Mouse (Mus musculus): ENCODE data around the gene Gm10401. TPM values are rescaled to one million over a fixed set of nuclear protein-coding genes. Genes with fewer than 3 reads are reported as not detected.

Gm10401 gene
- polyA plus RNA-seq, 1 experiment from 2014 or later: 12.0 TPM

- Histone ChIP-seq H3K4me2 (peak within 1 kb of the TSS; percentile 98), H3K27me3 (peaks cover 15% of the 10 kb centered on the region), H3K4me3 (replicated peaks) (peak within 1 kb of the TSS; percentile 84), H3K27ac (peak within 1 kb of the TSS; percentile 61), H3K9me3 (replicated peaks) (no peaks in the 10 kb centered on the region), H3K36me3 (peaks cover 9% of the 10 kb centered on the region; the same call in 1 of the 2 replicates), H3K4me1 (replicated peaks) (peaks cover 17% of the 10 kb centered on the region), H3K9ac (peak within 1 kb of the TSS; percentile 83)
- DNase-seq (peak; percentile 84), ATAC-seq (ENCODE audit: low read depth) (peak; percentile 96)
- under 1% methylated on average over 78 of the region's 81 CpGs for WGBS (ENCODE audit: insufficient replicate concordance)
Measured at GRCm38 (mm10) chr5:115134234-115135165, 36.4 kb upstream of the Gm10401 start, which contains the start of gene Unc119b. Unc119b (minus strand) TSS chr5:115134975.

- Histone ChIP-seq H3K9me3 (replicated peaks) (no peaks in the 10 kb centered on the region), H3K4me1 (replicated peaks) (peaks cover 17% of the 10 kb centered on the region), H3K27ac (no peak overlapping the region), H3K4me2 (peak overlapping the region; percentile 98), H3K4me3 (replicated peaks) (peak overlapping the region; percentile 84), H3K9ac (peak overlapping the region; percentile 83), H3K27me3 (peaks cover 15% of the 10 kb centered on the region), H3K36me3 (peaks cover 12% of the 10 kb centered on the region)
- 57% methylated on average over 6 of the region's 6 CpGs for WGBS (ENCODE audit: insufficient replicate concordance)
- no peak for ATAC-seq (ENCODE audit: low read depth)
- no peak for DNase-seq
Measured at GRCm38 (mm10) chr5:115133358-115134066, 35.4 kb upstream of the Gm10401 start.

GRCm38 (mm10) chr5:115132465-115132864 lies 34.4 kb upstream of the Gm10401 start:
- H3K9ac ChIP-seq: no peak overlapping the region
- WGBS (ENCODE audit: insufficient replicate concordance): 82% methylated on average over 8 of the region's 8 CpGs

GRCm38 (mm10) chr5:115129328-115129727 lies 31.2 kb upstream of the Gm10401 start:
- peaks cover 24% of the 10 kb centered on the region for H3K4me1 ChIP-seq (replicated peaks)
- no peak for DNase-seq
- H3K27me3 ChIP-seq: no peaks in the 10 kb centered on the region
- 78% methylated on average over 6 of the region's 6 CpGs for WGBS (ENCODE audit: insufficient replicate concordance)
- H3K4me2 ChIP-seq: no peak overlapping the region
- H3K36me3 ChIP-seq: peaks cover 35% of the 10 kb centered on the region
- no peak overlapping the region for H3K27ac ChIP-seq
- no peak overlapping the region for H3K4me3 ChIP-seq (replicated peaks)
- ATAC-seq (ENCODE audit: low read depth): no peak
- no peak overlapping the region for H3K9ac ChIP-seq
- no peaks in the 10 kb centered on the region for H3K9me3 ChIP-seq (replicated peaks)

More at GRCm38 (mm10) chr5:115132465-115132864, 34.4 kb upstream of the Gm10401 start:
- Histone ChIP-seq H3K36me3 (peaks cover 12% of the 10 kb centered on the region), H3K4me3 (replicated peaks) (no peak overlapping the region), H3K4me2 (no peak overlapping the region), H3K27ac (no peak overlapping the region), H3K9me3 (replicated peaks) (no peaks in the 10 kb centered on the region), H3K4me1 (replicated peaks) (peaks cover 17% of the 10 kb centered on the region), H3K27me3 (peaks cover 7% of the 10 kb centered on the region)
- no peak for ATAC-seq (ENCODE audit: low read depth)
- DNase-seq: no peak

- Histone ChIP-seq H3K9ac (no peak overlapping the region), H3K27ac (no peak overlapping the region), H3K9me3 (replicated peaks) (no peaks in the 10 kb centered on the region), H3K27me3 (no peaks in the 10 kb centered on the region), H3K36me3 (peaks cover 40% of the 10 kb centered on the region), H3K4me1 (replicated peaks) (peaks cover 10% of the 10 kb centered on the region), H3K4me2 (no peak overlapping the region), H3K4me3 (replicated peaks) (no peak overlapping the region)
- DNase-seq (no peak), ATAC-seq (ENCODE audit: low read depth) (no peak)
- 86% methylated on average over 22 of the region's 22 CpGs for WGBS (ENCODE audit: insufficient replicate concordance)
Measured at GRCm38 (mm10) chr5:115127421-115128179, 29.5 kb upstream of the Gm10401 start.

GRCm38 (mm10) chr5:115126578-115127312 lies 28.6 kb upstream of the Gm10401 start:
- Histone ChIP-seq H3K9ac (no peak overlapping the region), H3K4me2 (no peak overlapping the region), H3K4me3 (replicated peaks) (no peak overlapping the region), H3K27me3 (no peaks in the 10 kb centered on the region), H3K9me3 (replicated peaks) (no peaks in the 10 kb centered on the region), H3K27ac (no peak overlapping the region), H3K4me1 (replicated peaks) (peaks cover 17% of the 10 kb centered on the region), H3K36me3 (peaks cover 40% of the 10 kb centered on the region)
- DNase-seq (no peak), ATAC-seq (ENCODE audit: low read depth) (no peak)
- 83% methylated on average over 28 of the region's 28 CpGs for WGBS (ENCODE audit: insufficient replicate concordance)

GRCm38 (mm10) chr5:115125211-115125871 lies 27.2 kb upstream of the Gm10401 start:
- 38% methylated on average over 24 of the region's 24 CpGs for WGBS (ENCODE audit: insufficient replicate concordance)
- peak; percentile 59 for DNase-seq
- Histone ChIP-seq H3K9me3 (replicated peaks) (no peaks in the 10 kb centered on the region), H3K27ac (no peak overlapping the region), H3K4me1 (replicated peaks) (peaks cover 17% of the 10 kb centered on the region), H3K4me2 (no peak overlapping the region), H3K4me3 (replicated peaks) (no peak overlapping the region), H3K9ac (no peak overlapping the region), H3K36me3 (peaks cover 40% of the 10 kb centered on the region), H3K27me3 (no peaks in the 10 kb centered on the region)
- ATAC-seq (ENCODE audit: low read depth): peak; percentile 60

- 86% methylated on average over 6 of the region's 6 CpGs for WGBS (ENCODE audit: insufficient replicate concordance)
- Histone ChIP-seq H3K9me3 (replicated peaks) (no peaks in the 10 kb centered on the region), H3K36me3 (peaks cover 34% of the 10 kb centered on the region), H3K4me2 (no peak overlapping the region), H3K27ac (no peak overlapping the region), H3K9ac (no peak overlapping the region), H3K4me1 (replicated peaks) (peaks cover 19% of the 10 kb centered on the region), H3K4me3 (replicated peaks) (no peak overlapping the region), H3K27me3 (no peaks in the 10 kb centered on the region)
- no peak for DNase-seq
- ATAC-seq (ENCODE audit: low read depth): no peak
Measured at GRCm38 (mm10) chr5:115124690-115125089, 26.6 kb upstream of the Gm10401 start.

GRCm38 (mm10) chr5:115120978-115121377 lies 22.9 kb upstream of the Gm10401 start:
- H3K4me1 ChIP-seq (replicated peaks): peaks cover 38% of the 10 kb centered on the region
- DNase-seq (no peak), ATAC-seq (ENCODE audit: low read depth) (no peak)
- H3K27ac ChIP-seq: no peak overlapping the region
- H3K4me2 ChIP-seq: no peak overlapping the region
- H3K36me3 ChIP-seq: peaks cover 34% of the 10 kb centered on the region
- no peak overlapping the region for H3K9ac ChIP-seq
- H3K9me3 ChIP-seq (replicated peaks): no peaks in the 10 kb centered on the region
- 79% methylated on average over 5 of the region's 5 CpGs for WGBS (ENCODE audit: insufficient replicate concordance)
- no peaks in the 10 kb centered on the region for H3K27me3 ChIP-seq
- H3K4me3 ChIP-seq (replicated peaks): no peak overlapping the region

GRCm38 (mm10) chr5:115118961-115119570 lies 21.0 kb upstream of the Gm10401 start, which contains the start of gene Acads:
Acads (minus strand) TSS chr5:115119346.
- DNase-seq: peak; percentile 87
- Histone ChIP-seq H3K4me3 (replicated peaks) (peak within 1 kb of the TSS; percentile 81), H3K36me3 (peaks cover 23% of the 10 kb centered on the region), H3K4me1 (replicated peaks) (peaks cover 30% of the 10 kb centered on the region), H3K27me3 (no peaks in the 10 kb centered on the region), H3K4me2 (peak within 1 kb of the TSS; percentile 98), H3K9me3 (replicated peaks) (no peaks in the 10 kb centered on the region), H3K27ac (peak within 1 kb of the TSS; percentile 55; the same call in 1 of the 2 replicates), H3K9ac (peak within 1 kb of the TSS; percentile 83)
- WGBS (ENCODE audit: insufficient replicate concordance): under 1% methylated on average over 39 of the region's 39 CpGs
- ATAC-seq (ENCODE audit: low read depth): peak; percentile 89

Data from liver, embryonic 13.5 days (tissue).